Mouse (Mus musculus) forebrain, embryonic 12.5 days (tissue): ENCODE results near the gene Ptges2. TPM values are rescaled to one million over a fixed set of nuclear protein-coding genes. Genes with fewer than 3 reads are reported as not detected.

Experiments used
- ATAC-seq: fragments of 200-750 bp; cut with Nextera tagmentation; 2 replicates; pipeline ENCODE4 v1.8.0; 2017; ENCODE audit warnings: moderate TSS enrichment; ENCODE audit not compliant: low FRiP score
- H3K27ac ChIP-seq: fragments of 300-500 bp; sonication (generic); 2 replicates; pipeline ENCODE4 v1.5.1; 2016; ENCODE audit warnings: mild to moderate bottlenecking
- H3K27me3 ChIP-seq: fragments of 300-500 bp; sonication (generic); 2 replicates; pipeline ENCODE4 v1.6.1; 2016; ENCODE audit warnings: mild to moderate bottlenecking
- H3K36me3 ChIP-seq: fragments of 300-500 bp; sonication (generic); replicated peaks from 2 replicates; pipeline ENCODE4 v1.6.1; 2016; ENCODE audit warnings: mild to moderate bottlenecking
- H3K4me1 ChIP-seq: fragments of 300-500 bp; sonication (generic); 2 replicates; pipeline ENCODE4 v1.6.1; 2016
- H3K4me2 ChIP-seq: fragments of 300-500 bp; sonication (generic); 2 replicates; pipeline ENCODE4 v1.6.1; 2016; ENCODE audit warnings: mild to moderate bottlenecking, moderate library complexity
- H3K4me3 ChIP-seq: fragments of 300-500 bp; sonication (generic); replicated peaks from 2 replicates; pipeline ENCODE4 v1.5.1; 2016; ENCODE audit warnings: mild to moderate bottlenecking
- H3K9ac ChIP-seq: fragments of 300-500 bp; sonication (generic); 2 replicates; pipeline ENCODE4 v1.6.1; 2016; ENCODE audit warnings: mild to moderate bottlenecking
- H3K9me3 ChIP-seq: fragments of 300-500 bp; sonication (generic); 2 replicates; pipeline ENCODE4 v1.6.1; 2016
- WGBS: fragments of 180-500 bp; shearing (Covaris S2); methylation state at CpG from one replicate; pipeline ENCODE4 v1.1.7; 2016; 5-methylcytosine and 5-hydroxymethylcytosine counted together
- polyA plus RNA-seq: library from polyadenylated mRNA; unstranded; fragments of >200 nt; fragmentation: Nextera tagmentation; extraction: Ambion mirVana; gene quantifications from 2 replicates; pipeline ENCODE4 v1.2.1, GENCODE M21; 2016

The Ptges2 gene
- polyA plus RNA-seq, 1 experiment from 2014 or later, result 29.9 TPM

DNA sequence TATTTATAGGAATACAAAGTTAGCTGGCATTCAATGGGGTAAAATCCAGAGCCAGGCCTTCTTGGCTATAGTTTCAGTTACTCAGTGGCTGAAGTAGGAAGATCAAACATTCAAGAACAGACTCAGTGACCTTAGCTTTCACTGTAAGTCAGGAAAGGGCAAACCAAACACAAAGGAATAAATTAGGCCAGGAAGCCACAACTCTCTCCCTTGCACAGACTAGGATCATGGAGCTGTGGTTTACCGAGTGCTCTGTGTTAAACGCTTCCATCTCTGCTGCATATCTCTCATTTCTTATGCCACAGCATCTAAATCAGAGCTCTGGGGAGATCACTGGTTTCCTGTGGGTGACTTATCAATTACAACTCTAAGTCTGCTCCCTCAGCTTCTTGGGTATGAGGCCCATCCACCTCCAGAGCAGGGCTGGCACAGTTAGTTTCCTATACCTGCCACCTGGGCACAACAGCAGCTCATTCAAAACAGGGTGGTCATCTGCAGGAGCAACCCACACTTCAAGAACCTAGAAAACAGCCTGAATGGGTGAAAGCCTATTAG lies 42.0 kb downstream of the Ptges2 start:
- ATAC-seq, result no peak
- no peak overlapping the region for H3K4me2 ChIP-seq
- H3K36me3 ChIP-seq, result no peaks in the 10 kb centered on the region
- 67% methylated on average over 2 of the region's 2 CpGs for WGBS
- peaks cover 41% of the 10 kb centered on the region for H3K4me1 ChIP-seq
- no peak overlapping the region for H3K4me3 ChIP-seq
- no peaks in the 10 kb centered on the region for H3K27me3 ChIP-seq
- peak overlapping the region; percentile 81 for H3K27ac ChIP-seq
- no peaks in the 10 kb centered on the region for H3K9me3 ChIP-seq
- 0 out of 2 replicates have a peak overlapping the region, but pooled peaks have one; percentile 17 for H3K9ac ChIP-seq

- Histone ChIP-seq H3K4me3 (no peak overlapping the region), H3K9me3 (no peaks in the 10 kb centered on the region), H3K4me2 (no peak overlapping the region), H3K9ac (no peak overlapping the region), H3K4me1 (peaks cover 41% of the 10 kb centered on the region), H3K36me3 (no peaks in the 10 kb centered on the region), H3K27me3 (no peaks in the 10 kb centered on the region), H3K27ac (no peak overlapping the region)
- WGBS, result 76% methylated on average over 3 of the region's 3 CpGs
- ATAC-seq, result no peak
These were observed 43.0 kb downstream of the Ptges2 start for GRCm38 (mm10) chr2:32438733-32439132.

DNA sequence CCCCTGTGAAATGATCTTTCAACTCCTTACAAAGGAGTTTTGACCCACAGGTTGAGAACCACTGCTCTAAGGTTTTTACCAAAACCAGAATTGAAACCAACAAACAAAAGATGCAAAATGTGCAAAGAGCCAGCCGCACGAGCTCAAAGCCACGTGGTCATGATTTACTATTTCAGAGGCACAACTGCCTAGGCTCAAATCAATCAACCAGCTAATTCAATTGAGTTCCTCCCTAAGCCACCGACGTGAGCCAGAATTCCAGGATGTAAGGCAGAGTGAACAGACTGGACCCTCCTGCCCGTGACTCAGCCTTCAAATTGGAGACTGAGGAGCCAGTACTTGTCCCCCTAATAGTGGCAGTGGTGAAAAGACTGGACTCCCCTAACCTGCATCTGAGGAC lies 43.5 kb downstream of the Ptges2 start:
- no peaks in the 10 kb centered on the region for H3K9me3 ChIP-seq
- peaks cover 41% of the 10 kb centered on the region for H3K4me1 ChIP-seq
- H3K36me3 ChIP-seq, result no peaks in the 10 kb centered on the region
- H3K27me3 ChIP-seq, result no peaks in the 10 kb centered on the region
- H3K4me3 ChIP-seq, result no peak overlapping the region
- H3K9ac ChIP-seq, result no peak overlapping the region
- no peak overlapping the region; the same call in 1 of the 2 replicates for H3K27ac ChIP-seq
- no peak for ATAC-seq
- no peak overlapping the region for H3K4me2 ChIP-seq
- WGBS, result 13% methylated on average over 6 of the region's 6 CpGs

GRCm38 (mm10) chr2:32440164-32440563 lies 44.5 kb downstream of the Ptges2 start:
- no peak overlapping the region for H3K9ac ChIP-seq
- H3K4me3 ChIP-seq, result no peak overlapping the region
- H3K4me1 ChIP-seq, result peaks cover 41% of the 10 kb centered on the region
- H3K27ac ChIP-seq, result no peak overlapping the region
- H3K27me3 ChIP-seq, result no peaks in the 10 kb centered on the region
- no peaks in the 10 kb centered on the region for H3K9me3 ChIP-seq
- H3K36me3 ChIP-seq, result no peaks in the 10 kb centered on the region
- WGBS, result 40% methylated on average over 2 of the region's 2 CpGs
- ATAC-seq, result no peak
- no peak overlapping the region for H3K4me2 ChIP-seq

DNA sequence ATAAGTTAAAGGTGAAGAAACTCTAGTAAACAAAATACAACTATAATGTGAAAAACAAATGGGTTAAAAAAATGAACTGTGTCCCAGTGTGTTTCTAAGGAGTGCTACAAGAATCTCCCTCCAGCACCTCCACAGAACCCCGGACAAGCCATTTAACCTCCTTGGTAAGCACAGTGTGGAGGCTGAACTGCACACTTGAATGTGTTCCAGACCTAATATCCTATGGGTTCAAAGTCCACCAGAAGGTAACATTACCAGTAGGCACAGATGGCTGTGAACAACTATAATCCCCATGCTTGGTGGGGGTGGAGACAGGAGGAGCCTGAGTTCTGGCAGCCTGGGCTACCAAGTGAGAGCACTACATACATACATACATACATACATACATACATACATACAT lies 44.9 kb downstream of the Ptges2 start:
- Histone ChIP-seq H3K4me2 (no peak overlapping the region), H3K36me3 (no peaks in the 10 kb centered on the region), H3K4me1 (peaks cover 41% of the 10 kb centered on the region), H3K9ac (no peak overlapping the region), H3K27me3 (no peaks in the 10 kb centered on the region), H3K4me3 (no peak overlapping the region), H3K27ac (no peak overlapping the region), H3K9me3 (no peaks in the 10 kb centered on the region)
- ATAC-seq, result no peak
- 89% methylated on average over 1 of the region's 1 CpGs for WGBS

DNA sequence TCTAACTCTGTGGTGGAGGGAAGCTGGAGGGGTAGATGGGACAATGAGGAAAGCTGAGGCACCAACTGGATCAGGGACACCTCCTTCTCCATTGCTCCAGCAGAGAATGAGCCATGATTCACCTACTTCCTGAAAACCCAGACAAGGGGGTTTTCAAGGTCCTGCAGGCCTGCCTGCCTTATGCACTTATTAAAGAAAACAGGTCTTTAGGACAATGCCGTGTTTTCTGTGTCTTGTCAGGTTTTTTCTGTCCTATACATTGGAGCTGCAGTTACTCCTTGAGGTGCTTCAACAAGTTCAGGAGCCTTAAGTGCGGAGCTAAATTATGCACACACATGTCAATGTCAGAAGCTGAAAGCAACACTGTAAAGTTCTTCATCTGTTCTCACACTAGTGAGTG lies 45.9 kb downstream of the Ptges2 start:
- Histone ChIP-seq H3K4me2 (no peak overlapping the region), H3K4me3 (no peak overlapping the region), H3K4me1 (peaks cover 32% of the 10 kb centered on the region), H3K9ac (no peak overlapping the region), H3K9me3 (no peaks in the 10 kb centered on the region), H3K27me3 (no peaks in the 10 kb centered on the region), H3K36me3 (no peaks in the 10 kb centered on the region), H3K27ac (no peak overlapping the region)
- no peak for ATAC-seq
- 96% methylated on average over 2 of the region's 2 CpGs for WGBS

- 87% methylated on average over 1 of the region's 1 CpGs for WGBS
- ATAC-seq, result no peak
These were observed 49.8 kb downstream of the Ptges2 start for GRCm38 (mm10) chr2:32445535-32445934.

DNA sequence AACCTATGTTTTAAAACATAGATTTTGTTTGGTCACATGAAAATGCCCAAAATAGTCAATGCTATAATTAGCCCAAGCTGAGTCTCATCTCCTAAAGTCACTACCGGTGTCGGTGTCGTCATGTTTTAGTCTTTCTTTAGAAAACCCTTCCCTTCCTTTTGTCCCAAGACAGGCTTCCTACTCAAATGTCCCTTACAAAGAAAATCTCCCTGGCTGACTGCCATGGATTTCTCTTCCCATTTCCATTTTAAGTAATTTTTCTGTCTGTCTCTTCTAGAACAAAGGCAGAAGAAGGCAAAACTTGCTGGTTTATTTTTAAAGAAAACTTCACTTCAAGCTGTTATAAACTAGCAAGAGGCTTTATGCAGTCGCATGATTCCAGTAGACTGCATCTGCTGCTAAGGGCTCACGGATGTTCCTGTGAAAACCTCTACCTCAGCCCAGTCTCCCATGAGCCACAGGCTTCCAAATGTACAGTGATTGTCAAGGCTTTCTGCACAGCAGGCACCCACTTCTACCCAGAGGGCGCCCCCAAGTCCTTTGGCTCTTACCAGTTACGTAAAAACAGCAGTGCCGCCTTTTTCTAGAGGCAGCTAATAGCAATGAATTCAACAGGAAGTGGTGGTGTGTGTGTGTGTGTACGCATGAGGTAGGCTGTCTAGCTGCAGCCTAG lies 51.7 kb downstream of the Ptges2 start:
- 79% methylated on average over 9 of the region's 9 CpGs for WGBS
- no peaks in the 10 kb centered on the region for H3K9me3 ChIP-seq
- H3K4me3 ChIP-seq, result no peak overlapping the region
- no peak overlapping the region for H3K4me2 ChIP-seq
- peaks cover 23% of the 10 kb centered on the region for H3K4me1 ChIP-seq
- H3K27me3 ChIP-seq, result no peaks in the 10 kb centered on the region
- no peaks in the 10 kb centered on the region for H3K36me3 ChIP-seq
- H3K9ac ChIP-seq, result 0 out of 2 replicates have a peak overlapping the region, but pooled peaks have one; percentile 25
- H3K27ac ChIP-seq, result peak overlapping the region; percentile 37; the same call in 1 of the 2 replicates
- no peak for ATAC-seq

More at GRCm38 (mm10) chr2:32445535-32445934, 49.8 kb downstream of the Ptges2 start:
- H3K4me1 ChIP-seq, result peaks cover 22% of the 10 kb centered on the region
- no peak overlapping the region for H3K27ac ChIP-seq
- no peaks in the 10 kb centered on the region for H3K36me3 ChIP-seq
- H3K9ac ChIP-seq, result no peak overlapping the region
- no peak overlapping the region for H3K4me3 ChIP-seq
- no peak overlapping the region for H3K4me2 ChIP-seq
- H3K9me3 ChIP-seq, result no peaks in the 10 kb centered on the region
- no peaks in the 10 kb centered on the region for H3K27me3 ChIP-seq

DNA sequence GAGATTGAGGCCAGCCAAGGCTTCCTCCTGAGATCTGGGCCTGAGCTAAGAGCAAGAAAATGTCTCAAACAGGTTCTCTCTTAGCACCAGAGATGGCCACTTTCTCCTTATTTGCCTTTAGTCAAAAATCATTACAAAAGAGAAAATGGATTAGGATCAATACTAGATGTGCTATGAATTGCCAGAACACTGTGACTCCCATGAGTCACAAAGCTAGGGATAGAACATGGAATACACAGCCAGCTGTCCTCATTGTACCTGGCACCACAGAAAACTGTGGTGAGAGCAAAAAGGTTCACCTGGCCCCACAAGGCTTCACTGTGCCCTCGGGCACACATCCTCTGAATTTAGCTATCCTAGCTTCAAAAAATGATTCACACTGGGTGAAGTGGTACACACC lies 52.8 kb downstream of the Ptges2 start:
- no peak overlapping the region for H3K9ac ChIP-seq
- H3K9me3 ChIP-seq, result no peaks in the 10 kb centered on the region
- no peaks in the 10 kb centered on the region for H3K36me3 ChIP-seq

DNA sequence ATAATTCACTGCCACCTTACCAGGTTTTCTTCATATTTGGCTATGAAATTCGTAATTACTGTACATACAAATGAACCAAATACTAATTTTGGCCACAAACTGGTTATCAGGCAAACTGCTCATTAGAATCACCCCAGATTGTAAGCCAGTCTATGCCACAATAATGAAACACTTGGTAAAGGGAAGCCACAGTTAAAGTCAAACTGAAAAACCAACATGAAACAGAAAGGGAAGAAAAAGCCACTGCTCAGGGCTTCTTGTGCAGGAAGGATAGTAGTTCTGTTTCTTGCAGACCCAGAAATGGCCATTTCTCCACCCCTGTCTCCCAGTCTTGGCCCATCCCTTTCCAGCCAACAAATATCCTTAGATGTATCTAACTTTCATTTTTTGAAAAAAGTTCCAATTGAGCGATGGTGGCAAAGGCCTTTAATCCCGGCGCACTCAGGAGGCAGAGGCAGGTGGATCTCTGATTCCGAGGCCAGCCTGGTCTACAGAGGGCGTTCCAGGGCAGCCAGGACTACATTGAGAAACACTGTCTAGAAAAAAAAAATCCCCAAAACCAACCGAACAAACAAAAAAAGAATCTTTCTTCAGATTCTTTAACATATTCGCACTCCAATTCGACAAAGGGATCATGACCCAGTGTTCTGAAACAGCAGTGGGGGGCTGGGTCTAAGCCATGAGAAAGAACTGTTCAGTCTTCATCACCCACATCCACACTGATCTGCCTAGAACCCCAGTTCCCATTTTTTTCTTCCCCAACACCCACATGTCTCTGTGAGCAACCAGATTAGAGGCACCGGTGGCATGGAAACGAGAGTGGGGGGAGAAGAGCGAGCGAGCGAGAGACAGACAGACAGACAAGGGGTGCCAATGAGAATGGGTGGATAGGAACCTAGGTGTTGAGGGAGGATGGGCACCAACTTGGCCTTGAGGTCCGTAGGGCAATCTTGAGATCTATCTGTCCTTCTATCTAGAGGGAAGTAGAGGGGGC lies 54.4 kb downstream of the Ptges2 start, which contains the start of gene Naif1:
TSS of gene Naif1 (plus strand) at position 697 of the 994 bp plus-strand sequence.
- H3K4me1 ChIP-seq, result peaks cover 39% of the 10 kb centered on the region
- no peak for ATAC-seq

More for the DNA sequence above, 52.8 kb downstream of the Ptges2 start:
- no peak overlapping the region for H3K4me3 ChIP-seq
- WGBS, result 85% methylated on average over 1 of the region's 1 CpGs
- ATAC-seq, result no peak
- no peak overlapping the region for H3K27ac ChIP-seq
- H3K27me3 ChIP-seq, result no peaks in the 10 kb centered on the region
- peaks cover 34% of the 10 kb centered on the region for H3K4me1 ChIP-seq
- H3K4me2 ChIP-seq, result no peak overlapping the region

DNA sequence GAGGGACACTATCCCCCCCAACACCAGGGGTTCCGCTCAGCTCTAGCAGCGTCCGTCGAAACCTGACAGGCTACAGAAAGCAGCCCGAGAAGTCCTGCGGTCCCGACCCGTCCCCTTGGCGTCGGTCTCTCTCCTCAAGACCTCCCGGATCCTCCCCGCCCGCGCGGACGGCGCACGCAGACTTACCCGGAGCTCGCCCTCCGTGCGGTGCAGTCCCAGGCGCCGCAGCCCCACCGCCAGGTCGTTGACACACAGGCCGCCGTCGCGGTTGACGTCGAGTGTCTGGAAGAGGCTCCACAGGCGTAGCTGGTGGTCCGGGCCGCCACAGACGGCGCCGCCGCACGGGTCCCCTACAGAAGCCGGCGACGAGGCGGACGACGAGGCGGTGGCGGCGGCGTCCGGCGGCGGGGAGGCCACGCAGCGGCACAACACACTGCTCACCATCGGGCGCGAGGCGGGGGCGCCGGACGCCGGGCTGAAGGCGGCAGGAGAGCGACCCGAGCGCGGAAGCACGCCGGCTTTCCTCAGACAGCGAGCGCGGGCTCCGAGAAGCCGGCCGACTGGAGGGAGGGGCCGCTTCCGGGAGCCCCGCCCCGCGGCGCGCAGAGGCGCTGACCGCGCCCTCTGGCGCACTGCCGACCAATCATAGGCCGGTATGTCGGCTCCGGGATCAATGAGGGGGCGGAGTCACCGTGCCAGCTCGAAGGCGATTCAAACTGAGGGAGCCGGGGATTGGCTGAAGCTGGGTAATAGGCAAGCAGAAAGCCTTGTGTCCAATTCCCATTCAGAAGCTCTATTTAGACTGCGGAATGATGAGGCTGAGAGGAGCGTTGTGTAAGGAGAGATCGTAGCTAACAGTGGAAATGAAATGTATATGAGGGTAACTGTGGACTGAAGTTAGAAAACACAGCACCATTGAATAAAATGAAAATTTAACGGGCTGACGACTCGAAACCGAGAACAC lies 55.5 kb downstream of the Ptges2 start, which contains the start of gene Slc25a25:
TSS of gene Slc25a25 (minus strand) at position 565 of the 964 bp plus-strand sequence.
- H3K36me3 ChIP-seq, result peaks cover 10% of the 10 kb centered on the region; the same call in 1 of the 2 replicates
- H3K4me3 ChIP-seq, result peak within 1 kb of the TSS; percentile 85
- WGBS, result under 1% methylated on average over 103 of the region's 103 CpGs
- H3K9me3 ChIP-seq, result no peaks in the 10 kb centered on the region
- peaks cover 39% of the 10 kb centered on the region for H3K4me1 ChIP-seq
- ATAC-seq, result peak; percentile 92
- H3K27me3 ChIP-seq, result no peaks in the 10 kb centered on the region
- peak within 1 kb of the TSS; percentile 71 for H3K4me2 ChIP-seq
- H3K9ac ChIP-seq, result peak within 1 kb of the TSS; percentile 84
- peak within 1 kb of the TSS; percentile 96 for H3K27ac ChIP-seq

More for the DNA sequence above, 54.4 kb downstream of the Ptges2 start, which contains the start of gene Naif1:
- H3K36me3 ChIP-seq, result peaks cover 3% of the 10 kb centered on the region; the same call in 1 of the 2 replicates
- H3K27me3 ChIP-seq, result no peaks in the 10 kb centered on the region
- peak within 1 kb of the TSS; percentile 85 for H3K4me3 ChIP-seq
- H3K9ac ChIP-seq, result peak within 1 kb of the TSS; percentile 84
- WGBS, result 84% methylated on average over 15 of the region's 15 CpGs
- H3K27ac ChIP-seq, result peak within 1 kb of the TSS; percentile 96
- H3K4me2 ChIP-seq, result peak within 1 kb of the TSS; percentile 71
- H3K9me3 ChIP-seq, result no peaks in the 10 kb centered on the region
